Mouse (Mus musculus) erythroblast, adult 5-6 weeks (primary cell): ENCODE data around the gene Cdv3. TPM values are rescaled to one million over a fixed set of nuclear protein-coding genes. Genes with fewer than 3 reads are reported as not detected.

Experiments
- ATAC-seq: replicated peaks from 2 replicates; pipeline ENCODE4 v1.8.0; 2016; ENCODE audit warnings: moderate number of reproducible peaks, mild to moderate bottlenecking, moderate TSS enrichment, inconsistent platforms; ENCODE audit not compliant: poor library complexity, low FRiP score, severe bottlenecking
- total RNA-seq, 2 experiments: library from RNA; stranded (forward) in 1 of 2; stranded (reverse) in 1 of 2; fragments of 150-400 nt in 1 of 2; fragments of 200-764, 138-1000 nt in 1 of 2; gene quantifications; 2 replicates each; pipeline versions ENCODE4 v1.2.3 to v1.2.4; 2015 to 2017; ENCODE audit warnings: low replicate concordance in 2 of 2

Cdv3 gene
- total RNA-seq (2015; ENCODE audit: low replicate concordance) = 22.7 and 28.2 TPM in 2 replicates
- 43.1 and 45.6 TPM in 2 replicates for total RNA-seq (2017; ENCODE audit: low replicate concordance)

DNA sequence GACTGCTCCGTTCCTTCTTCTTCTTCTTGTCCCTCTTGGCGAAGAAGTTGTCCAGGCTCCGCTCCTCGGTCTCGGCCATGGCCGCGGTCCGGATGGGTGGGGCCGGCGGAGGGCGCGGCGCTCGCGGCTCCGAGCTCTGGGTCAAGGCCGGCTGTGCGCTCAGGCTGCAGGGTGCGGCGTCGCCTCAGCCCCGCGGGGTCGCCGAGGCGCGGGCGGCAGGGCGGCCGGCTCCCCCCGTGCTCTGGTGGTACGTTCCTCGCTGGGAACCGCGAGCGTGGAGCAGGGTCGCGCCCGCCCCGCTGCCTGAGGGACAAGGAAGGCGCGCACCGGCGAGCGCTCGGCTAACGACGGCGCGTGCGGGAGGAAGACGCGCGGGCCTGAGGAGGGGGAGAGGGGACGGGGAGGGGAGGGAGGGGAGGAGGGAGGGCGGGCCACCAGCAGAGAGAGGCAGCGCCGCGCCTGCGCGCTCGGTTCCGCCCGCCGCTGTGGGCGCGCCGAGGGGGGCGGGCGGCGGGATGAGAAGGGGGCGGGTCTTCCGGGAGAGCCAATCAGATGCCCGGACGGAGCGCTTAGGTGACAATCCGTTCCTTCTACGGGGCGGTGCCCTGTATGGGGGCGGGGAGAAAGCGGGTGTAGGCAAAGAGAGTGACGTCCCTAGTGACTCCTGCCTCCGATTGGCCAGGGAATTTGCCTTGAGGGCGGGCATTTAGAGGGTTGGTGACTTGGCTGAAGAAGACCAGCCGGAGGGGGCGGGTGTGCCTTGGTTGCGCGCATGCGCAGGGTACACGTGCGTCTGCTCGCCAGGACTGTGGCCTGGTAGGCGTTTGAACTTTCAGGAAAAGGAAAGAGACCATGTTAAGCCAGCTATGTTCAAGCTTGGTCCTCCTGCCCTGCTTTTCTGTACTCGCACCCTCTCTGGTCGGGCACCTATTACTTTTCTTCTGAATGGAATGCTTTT lies at the start of gene Cdv3:
Gene Cdv3, minus strand, starts transcription at position 551 of the 958 bp plus-strand sequence.
- ATAC-seq = peak; percentile 95

DNA sequence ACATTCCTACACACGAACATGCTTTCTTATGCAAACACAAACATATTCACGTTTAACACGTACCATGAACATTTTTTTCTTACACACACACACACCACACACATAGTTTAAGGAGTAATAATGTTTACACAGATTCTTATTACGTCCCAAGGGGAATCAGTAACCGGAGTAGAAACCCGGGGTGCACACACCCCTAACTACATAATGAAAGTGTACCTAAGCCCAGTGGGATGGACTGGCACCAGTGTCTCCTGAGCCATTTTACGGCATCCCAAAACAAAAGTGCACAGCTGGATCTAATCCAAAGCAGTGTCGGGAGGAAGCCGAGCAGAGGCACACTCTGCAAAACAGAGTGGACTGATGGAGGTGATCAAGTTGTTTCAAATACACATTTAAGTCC lies 47.8 kb upstream of the Cdv3 start:
- ATAC-seq = no peak

DNA sequence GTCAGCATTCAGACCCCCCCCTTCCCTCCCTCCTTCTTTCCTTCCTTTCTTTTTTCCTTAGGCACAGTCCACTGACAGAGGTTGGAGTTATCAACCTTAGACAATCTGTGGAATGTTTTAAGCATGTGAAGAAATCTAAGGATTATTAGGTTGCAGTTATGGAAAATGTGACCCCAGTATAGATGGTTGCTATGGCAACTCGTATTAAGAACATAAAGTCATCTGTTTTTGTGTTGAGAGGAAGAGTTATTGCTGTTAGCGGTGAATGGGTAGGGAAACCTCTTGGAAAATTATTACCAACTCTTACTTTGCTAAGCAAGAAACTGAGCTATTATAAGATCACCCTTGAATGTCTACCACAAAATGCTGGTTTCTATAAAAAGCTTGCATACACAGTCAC lies 43.5 kb upstream of the Cdv3 start:
- no peak for ATAC-seq

DNA sequence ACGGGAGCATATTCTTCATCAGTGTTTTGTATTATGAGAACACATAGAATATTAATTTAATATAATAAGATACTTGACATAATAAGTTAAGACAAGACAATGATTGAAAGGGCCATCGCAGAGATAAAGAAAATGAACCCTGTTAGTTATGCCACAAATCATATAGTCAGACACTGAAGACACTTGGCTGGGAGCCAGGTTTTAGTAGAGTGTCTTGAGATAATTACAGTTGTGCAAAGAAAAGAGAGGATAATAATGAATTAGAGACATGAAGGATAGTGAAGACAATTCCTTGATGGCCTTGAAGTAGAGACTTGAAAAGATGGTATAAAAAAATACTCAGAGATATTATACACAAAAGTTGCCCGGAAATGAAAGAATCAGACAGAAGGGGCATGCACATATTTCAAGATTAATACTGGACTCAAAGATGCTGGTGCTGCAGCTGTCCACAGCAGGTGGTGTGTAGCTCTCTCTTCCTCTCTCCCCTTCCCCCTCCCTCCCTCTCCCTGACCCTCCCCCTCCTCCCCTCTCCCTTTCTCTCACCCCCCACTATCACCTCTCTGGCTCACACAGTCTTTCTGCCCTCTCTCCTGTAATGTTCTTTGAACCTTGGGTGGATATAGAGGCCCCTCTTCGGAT lies 42.6 kb upstream of the Cdv3 start:
- no peak for ATAC-seq

DNA sequence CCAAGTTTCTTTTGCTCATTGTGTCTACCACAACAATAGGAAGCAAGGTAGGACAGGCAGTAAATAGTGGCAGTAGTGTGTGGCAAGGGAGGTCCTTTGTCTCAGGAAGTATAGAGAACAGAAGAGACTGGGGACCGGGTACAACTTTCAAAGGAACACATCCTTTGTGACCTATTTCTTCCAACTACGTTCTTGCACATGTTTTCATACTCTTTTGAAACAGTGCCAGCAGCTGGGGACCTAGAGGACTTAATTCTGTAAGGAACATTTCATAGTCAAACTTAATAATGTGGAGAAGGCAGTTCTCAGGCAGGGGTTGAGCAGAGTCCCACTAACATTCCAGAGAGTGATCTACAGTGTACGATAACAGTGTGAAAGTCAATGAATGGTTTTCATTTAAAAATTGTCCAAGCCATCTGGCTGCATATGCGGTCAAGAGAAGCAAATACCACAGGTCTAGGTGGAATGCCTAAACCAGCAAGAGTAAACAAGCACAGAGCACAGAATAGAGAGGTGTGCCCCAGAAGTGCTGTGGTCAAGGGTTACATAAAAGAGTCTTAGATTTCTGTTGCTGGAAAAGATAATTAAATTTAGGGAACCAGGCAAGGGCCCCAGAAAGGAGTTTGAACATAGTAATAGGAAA lies 37.8 kb upstream of the Cdv3 start:
- ATAC-seq = no peak

DNA sequence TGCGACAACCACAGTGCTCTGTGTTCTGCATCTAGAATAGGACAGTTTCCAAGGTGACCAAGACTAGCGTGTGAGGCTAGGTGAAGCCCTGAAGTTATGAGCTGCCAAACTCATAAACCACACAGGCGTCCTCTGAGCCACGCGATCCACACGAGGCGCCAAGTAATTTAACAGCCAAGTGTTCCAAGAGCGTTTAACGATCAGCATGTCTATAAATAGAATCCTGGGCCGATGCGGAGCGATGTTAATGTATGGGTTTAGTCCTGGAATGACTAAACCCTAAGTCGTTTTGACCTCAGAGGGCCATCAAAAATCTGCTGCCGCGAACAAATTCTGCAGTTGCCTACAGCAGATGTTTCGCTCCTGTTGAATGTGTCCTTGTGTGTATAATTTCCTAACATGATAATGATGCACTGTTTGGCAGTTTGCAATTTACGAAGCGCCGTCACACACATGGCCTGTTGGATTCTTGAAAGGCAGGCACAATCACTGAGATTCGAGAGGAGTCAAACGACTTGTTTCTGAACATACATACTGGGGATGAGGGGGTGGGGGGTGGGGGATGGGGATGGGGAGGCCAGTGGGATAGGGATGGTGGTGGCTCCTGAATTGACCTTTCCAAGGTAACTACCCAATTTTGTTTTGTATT lies 33.0 kb upstream of the Cdv3 start:
- ATAC-seq = no peak

DNA sequence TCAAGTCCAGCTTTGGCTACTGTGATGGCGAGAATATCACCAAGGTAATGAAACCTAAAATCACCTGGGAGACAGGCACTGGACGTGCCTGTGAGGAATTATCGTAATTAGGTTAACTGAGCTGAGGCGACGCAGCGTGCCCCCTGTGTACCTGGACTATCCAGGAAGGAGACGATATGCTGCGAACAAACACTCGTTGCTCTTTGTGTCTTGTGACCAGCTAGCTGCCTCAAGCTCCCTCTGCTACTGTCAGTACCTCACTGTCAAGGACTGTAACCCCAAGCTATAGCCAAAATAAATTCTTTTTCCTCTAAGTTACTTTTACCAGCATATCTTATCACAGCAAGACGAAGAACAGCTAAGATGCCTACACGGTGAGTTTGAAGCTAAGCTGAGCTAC lies 27.6 kb upstream of the Cdv3 start:
- no peak for ATAC-seq

DNA sequence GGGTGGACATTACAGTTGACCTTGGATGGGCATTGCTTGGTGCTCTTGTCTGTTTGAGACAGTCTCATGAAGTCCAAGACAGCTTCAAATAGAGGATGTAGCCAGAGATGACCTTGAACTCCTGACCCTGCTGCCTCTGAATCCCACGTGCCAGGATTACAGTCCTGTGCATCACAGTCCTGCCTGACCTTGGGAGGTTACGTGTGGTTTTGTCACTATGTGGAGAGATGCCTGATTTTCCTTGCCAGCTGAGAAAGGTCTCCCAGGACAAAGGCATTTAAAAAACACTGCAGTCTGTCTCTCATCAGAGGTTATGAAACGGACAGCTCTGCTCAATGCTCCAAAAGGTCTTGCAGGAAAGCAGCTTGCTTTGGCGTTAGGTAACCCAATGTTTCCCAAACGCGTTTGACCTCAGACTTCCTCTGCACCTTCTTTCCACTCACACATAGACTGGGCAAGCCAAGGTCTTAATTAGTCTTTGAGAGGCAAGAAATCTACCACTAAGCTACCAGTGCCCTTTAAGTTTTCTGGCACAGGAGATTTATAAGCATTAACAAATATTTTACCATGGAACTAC lies 26.2 kb upstream of the Cdv3 start:
- ATAC-seq = no peak

DNA sequence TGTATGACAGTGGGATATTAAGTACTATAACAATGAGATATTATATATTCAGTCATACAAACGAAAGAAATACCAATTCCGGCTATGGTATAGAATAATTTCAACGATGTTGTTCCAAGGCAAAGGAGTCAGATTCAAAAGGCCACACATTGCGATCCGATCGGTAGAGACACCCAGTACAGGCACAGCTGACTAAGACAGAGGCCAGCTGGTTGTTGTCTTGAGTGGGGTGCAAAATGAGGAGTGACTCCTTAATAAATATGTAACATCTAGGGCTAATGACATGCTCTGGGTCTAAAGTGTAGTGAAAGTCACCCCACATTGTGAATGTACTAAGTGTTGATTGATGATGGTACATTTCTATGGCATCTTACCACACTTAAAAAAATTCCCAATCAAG lies 23.6 kb upstream of the Cdv3 start:
- ATAC-seq = no peak

DNA sequence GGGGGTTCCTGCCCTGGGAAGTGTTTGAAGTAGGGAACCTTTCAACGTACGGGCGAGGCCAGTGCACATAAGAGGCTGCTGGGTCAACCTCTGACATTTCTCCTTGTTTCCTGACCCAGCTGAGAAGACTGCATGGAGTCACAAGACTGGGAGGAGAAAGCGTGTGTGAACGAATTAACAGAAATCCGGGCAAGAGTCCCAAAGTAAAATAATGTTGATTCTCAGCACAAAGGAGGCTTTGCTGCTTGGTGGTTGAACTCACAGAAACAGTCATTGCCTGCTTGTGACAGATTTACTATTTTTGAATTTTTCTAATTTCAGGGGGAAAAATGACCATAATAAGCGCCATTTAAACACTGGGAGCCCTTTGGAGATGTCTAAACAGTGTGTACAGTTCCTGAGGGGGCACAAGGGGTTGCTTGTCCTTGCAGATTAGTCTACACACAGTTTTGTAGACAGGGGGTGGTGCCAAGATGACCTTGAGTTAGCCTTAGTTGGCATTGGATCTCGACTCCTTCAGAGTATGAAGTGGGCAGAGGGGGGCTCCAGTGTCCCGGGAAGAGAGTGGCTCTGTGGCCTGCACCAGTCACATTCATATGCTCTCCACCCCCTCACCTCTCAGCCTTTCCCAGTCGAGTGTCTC lies 21.5 kb upstream of the Cdv3 start:
- ATAC-seq = no peak

DNA sequence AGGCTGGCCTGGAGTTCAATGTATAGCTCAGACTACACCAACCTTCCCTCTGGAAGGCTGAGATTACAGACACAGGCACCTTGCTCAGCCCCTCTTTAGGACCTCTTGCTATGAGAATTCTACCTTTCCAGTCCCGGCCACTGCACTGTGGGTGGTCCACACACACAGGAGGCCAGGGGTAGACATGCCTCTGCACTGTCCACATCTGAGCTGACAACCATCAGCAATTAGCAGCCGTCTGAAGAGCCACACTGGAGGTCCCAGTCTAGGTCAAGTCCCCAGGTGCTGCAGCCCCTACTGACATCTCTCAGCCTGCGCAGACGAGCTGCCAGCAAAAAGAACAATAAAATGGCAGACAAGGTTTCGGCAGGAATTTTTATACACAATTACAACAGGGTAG lies 20.9 kb upstream of the Cdv3 start:
- ATAC-seq = no peak

DNA sequence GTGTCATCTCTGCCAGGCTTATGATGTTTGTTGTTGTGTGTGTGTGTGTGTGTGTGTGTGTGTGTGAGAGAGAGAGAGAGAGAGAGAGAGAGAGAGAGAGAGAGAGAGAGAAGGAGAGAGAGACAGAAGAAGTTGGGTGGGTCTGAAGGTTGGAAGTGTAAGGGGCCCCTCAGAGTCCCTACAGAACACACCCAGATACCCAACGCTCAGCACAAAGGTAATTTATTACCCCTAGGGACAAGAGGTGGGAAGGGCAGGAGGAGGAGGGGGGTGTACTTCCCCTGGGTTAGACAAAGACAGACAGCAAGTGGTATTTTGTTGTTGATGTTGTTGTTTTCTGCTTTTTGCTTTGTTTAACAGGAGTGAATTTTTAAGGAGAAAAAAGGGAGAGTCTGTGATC lies 20.0 kb upstream of the Cdv3 start:
- no peak for ATAC-seq

DNA sequence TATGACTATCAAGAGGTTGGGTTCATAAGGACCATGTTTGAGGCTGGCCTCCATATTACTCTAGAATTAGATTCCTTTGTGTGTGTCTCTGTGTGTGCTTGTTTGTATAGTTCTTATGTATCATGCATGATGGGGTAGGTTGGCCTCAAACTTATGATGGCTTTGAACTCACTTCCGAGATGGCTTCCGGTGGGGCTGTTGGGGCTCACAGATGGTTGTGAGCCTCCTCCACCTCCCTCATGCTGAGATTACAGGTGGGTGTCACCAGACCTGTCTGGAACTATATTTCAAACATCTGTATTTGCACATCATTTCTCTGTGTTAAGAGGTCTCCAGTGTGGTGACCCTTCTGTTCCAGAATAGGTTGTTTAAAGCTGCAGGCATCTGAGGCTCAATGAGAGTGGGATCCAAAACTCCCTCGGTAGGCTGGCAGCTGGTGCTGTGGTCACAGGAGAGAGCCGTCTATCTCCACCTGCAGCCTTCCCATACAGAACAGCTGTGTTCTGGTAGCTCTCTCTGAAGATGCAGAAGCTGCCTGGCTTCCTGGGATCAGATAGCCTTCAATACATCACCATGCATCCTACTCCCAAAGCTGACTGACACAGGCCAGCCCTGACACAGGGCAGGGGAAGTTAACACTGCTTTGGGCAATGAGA lies 18.6 kb upstream of the Cdv3 start:
- ATAC-seq = no peak

DNA sequence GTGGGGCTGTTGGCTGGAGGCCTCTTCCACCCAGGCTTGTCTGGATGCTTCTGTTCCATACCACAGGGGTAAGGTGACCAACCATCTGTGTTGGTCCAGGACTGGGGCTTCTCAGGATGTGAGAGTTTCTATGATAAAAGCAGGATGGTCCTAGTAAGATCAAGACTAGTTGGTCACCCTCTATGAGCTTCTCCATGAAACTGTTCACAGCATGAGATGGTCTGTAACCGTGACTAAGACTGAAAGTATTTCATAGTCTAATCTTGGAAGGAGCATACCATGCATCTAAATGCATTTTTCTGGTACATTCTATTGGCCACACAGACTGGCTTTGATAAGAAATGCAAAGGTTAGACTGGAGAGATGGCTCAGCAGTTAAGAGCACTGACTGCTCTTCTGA lies 17.9 kb upstream of the Cdv3 start:
- ATAC-seq = no peak

DNA sequence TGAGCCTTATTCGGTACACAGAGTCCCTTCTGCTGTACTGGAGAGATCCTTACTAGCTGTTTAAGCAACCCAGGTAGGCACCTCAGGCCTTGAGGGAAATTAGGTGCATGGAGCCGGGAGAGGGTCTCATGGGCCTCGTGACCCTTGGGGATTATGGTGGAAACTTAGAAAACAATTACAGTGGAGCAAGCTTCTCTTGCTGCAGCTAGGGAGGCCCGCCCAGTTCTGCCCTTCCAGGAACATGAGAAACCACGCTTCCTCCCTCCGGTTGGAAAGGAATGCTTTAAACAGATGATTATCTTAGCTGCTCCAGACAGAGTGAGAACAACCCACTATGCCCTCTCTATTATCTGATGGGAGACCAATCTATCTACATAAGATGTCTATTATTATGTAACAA lies 17.3 kb upstream of the Cdv3 start:
- no peak for ATAC-seq

DNA sequence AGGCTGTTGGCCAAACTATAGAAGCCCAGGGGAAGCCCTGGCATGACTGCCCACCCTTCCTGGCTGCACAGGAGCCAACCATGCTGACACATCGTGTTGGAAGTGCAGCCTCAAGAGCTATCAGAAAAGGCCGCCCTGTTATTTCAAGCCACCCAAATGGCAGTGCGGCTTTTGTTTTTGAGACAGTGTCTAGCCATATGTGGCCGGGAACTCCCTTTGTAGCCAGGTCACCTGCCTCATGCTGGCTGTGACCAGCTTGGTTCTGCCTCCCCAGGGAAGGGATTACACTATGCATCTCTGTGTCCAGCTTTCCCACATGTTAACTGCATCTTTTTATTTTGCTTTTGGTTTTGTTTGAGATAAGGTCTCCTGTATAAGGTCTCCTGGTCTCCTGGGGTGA lies 14.9 kb upstream of the Cdv3 start:
- ATAC-seq = no peak

DNA sequence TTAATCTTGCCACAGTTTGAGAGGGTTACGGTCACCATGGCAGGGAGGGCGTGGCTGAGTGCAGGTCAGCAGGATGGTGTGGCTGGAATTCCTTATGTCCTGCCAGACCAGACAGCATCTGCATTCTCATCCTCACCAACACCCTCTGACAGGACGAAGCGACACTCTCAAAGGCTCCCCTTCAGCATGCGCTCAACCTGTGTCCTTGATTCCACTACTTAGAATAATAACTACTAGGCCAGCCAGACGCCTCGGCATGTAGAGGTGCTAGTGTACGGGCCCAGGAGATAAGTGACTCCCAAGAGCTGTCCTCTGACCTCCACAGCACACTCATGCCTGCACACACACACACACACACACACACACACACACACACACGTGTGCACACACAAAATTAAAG lies 13.6 kb upstream of the Cdv3 start:
- no peak for ATAC-seq

DNA sequence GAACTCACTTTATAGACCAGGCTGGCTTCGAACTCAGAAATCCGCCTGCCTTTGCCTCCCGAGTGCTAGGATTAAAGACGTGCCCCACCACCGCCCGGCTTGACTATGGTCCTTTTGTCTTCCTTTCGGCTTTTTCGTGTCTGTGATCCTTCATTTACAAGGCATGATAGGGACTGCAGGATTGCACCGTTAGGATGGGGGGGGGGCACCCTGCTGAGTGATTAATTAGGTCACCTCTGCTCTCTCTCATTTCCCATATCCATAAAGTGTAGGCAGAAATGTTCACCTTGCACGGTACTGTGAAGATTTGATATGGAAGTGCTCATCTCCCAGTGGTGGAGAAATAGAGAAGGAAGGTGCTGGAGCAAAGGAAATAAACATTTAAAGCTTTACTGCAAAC lies 13.0 kb upstream of the Cdv3 start:
- ATAC-seq = no peak
